In genomic region chr7:142581186-142581585, GRCm38 (mm10) we compare ENCODE assay signal across 10 mouse cellular contexts. TPM values are rescaled to one million over a fixed set of nuclear protein-coding genes. Genes with fewer than 3 reads are reported as not detected.
DNase-seq lines count a peak whose midpoint lies in the region; ATAC-seq and TF ChIP-seq lines count a peak whose summit lies in the region.
"Had no signal": no experiment of that assay in that cellular context is flagged by ENCODE, and none has a peak within 500 bp of the region (broad histone marks: within the 10 kb centered on the region; RNA-seq: fewer than 3 reads in every experiment).

No protein-coding gene starts in this region.

- no peaks in the 10 kb centered on the region for H3K27me3 ChIP-seq in heart, embryonic 13.5 days (replicated peaks)
- H3K27me3 ChIP-seq in CH12.LX (replicated peaks), result peaks cover 82% of the 10 kb centered on the region
- H3K27me3 ChIP-seq in forebrain, embryonic 10.5 days (ENCODE audit: poor library complexity, severe bottlenecking), result peaks cover 29% of the 10 kb centered on the region
- no peaks in the 10 kb centered on the region; the same call in 1 of the 2 replicates for H3K27me3 ChIP-seq in hindbrain, embryonic 16.5 days (replicated peaks; ENCODE audit: control insufficient read depth, insufficient read depth, low read length)
- H3K27me3 ChIP-seq: stomach, embryonic 15.5 days had no signal

- peaks cover 19% of the 10 kb centered on the region for H3K4me1 ChIP-seq in heart, embryonic 13.5 days
- H3K4me1 ChIP-seq in CH12.LX (ENCODE audit: control insufficient read depth in 1 of 2, insufficient read depth in 2 of 2), result peaks cover 0 to 2% of the 10 kb centered on the region in 2 experiments; a peak in 1 of 4 replicates
- H3K4me1 ChIP-seq in forebrain, embryonic 10.5 days, result peaks cover 40% of the 10 kb centered on the region
- 0 out of 2 replicates have a peak, but pooled peaks cover 3% of the 10 kb centered on the region for H3K4me1 ChIP-seq in hindbrain, embryonic 16.5 days (ENCODE audit: control insufficient read depth, insufficient read depth, low read depth, low read length)

- H3K4me2 ChIP-seq in heart, embryonic 13.5 days, result peak overlapping the region; percentile 63
- H3K4me2 ChIP-seq in CH12.LX (ENCODE audit: insufficient read depth, low read depth, poor library complexity, severe bottlenecking), result peak overlapping the region; percentile 1; the same call in 1 of the 2 replicates
- H3K4me2 ChIP-seq in hindbrain, embryonic 16.5 days (ENCODE audit: low read length), result peak overlapping the region; percentile 78

- TF ChIP-seq CTCF in CH12.LX (conservative IDR thresholded peaks at IDR 0.05 in 1 of 2, IDR thresholded peaks at IDR 0.05 in 1 of 2; ENCODE audit: low read depth in 2 of 2, low read length in 2 of 2), result no peak

- TF ChIP-seq RAD21 in CH12.LX (IDR thresholded peaks at IDR 0.05; ENCODE audit: low read depth, low read length), result no peak

- no peak for TF ChIP-seq POLR2A in CH12.LX (IDR thresholded peaks at IDR 0.05; ENCODE audit: low read depth, low read length)

- in situ Hi-C loops in CH12.LX (cut with MboI; ENCODE audit: low pct_ligation_motif_present, low pct_unique_long_range_greater_than_20kb, low sequenced_read_pairs), result loop anchor here (5.0 kb wide), 2 partner anchors 144 to 244 kb away; no protein-coding TSS in a partner anchor

- 59% methylated on average over 7 of the region's 7 CpGs for WGBS in heart, embryonic 13.5 days
- WGBS in forebrain, embryonic 10.5 days, result 54% methylated on average over 7 of the region's 7 CpGs
- WGBS in hindbrain, embryonic 16.5 days, result 70% methylated on average over 7 of the region's 7 CpGs

- H3K27ac ChIP-seq in heart, embryonic 13.5 days (replicated peaks), result no peak overlapping the region
- no peak overlapping the region for H3K27ac ChIP-seq in CH12.LX (ENCODE audit: insufficient read depth, low read depth)
- H3K27ac ChIP-seq in forebrain, embryonic 10.5 days, result no peak overlapping the region
- no peak overlapping the region for H3K27ac ChIP-seq in hindbrain, embryonic 16.5 days (ENCODE audit: low read depth, low read length)
- H3K27ac ChIP-seq: stomach, embryonic 15.5 days had no signal

- peaks cover 7% of the 10 kb centered on the region for H3K36me3 ChIP-seq in heart, embryonic 13.5 days
- no peaks in the 10 kb centered on the region for H3K36me3 ChIP-seq in CH12.LX (replicated peaks in 1 of 2; ENCODE audit: control insufficient read depth in 1 of 2, insufficient read depth in 1 of 2, low read length in 1 of 2)
- no peaks in the 10 kb centered on the region for H3K36me3 ChIP-seq in forebrain, embryonic 10.5 days (replicated peaks)
- no peaks in the 10 kb centered on the region for H3K36me3 ChIP-seq in hindbrain, embryonic 16.5 days (ENCODE audit: control insufficient read depth, insufficient read depth, low read length)
- H3K36me3 ChIP-seq: stomach, embryonic 15.5 days had no signal

- no peak for ATAC-seq in heart, embryonic 13.5 days (ENCODE audit: extremely low read depth, insufficient number of reproducible peaks, low FRiP score, low TSS enrichment)
- no peak for ATAC-seq in hindbrain, embryonic 16.5 days
- ATAC-seq: inflammation-experienced regulatory T-cells, adult 6 months had no signal

- dilution Hi-C loops in CH12.LX (cut with MboI; ENCODE audit: extremely low pct_ligation_motif_present, extremely low pct_unique_long_range_greater_than_20kb, low sequenced_read_pairs), result no loop called here

- no peaks in the 10 kb centered on the region for H3K79me2 ChIP-seq in CH12.LX (replicated peaks; ENCODE audit: control insufficient read depth, extremely low read depth, insufficient read depth, poor library complexity, severe bottlenecking)

- no peak overlapping the region for H3K4me3 ChIP-seq in heart, embryonic 13.5 days
- no peak overlapping the region for H3K4me3 ChIP-seq in CH12.LX (replicated peaks in 1 of 3; ENCODE audit: low read depth in 2 of 3, low read length in 2 of 3, poor library complexity in 1 of 3)
- peak overlapping the region; percentile 43; the same call in 1 of the 2 replicates for H3K4me3 ChIP-seq in forebrain, embryonic 10.5 days
- no peak overlapping the region; the same call in 1 of the 2 replicates for H3K4me3 ChIP-seq in hindbrain, embryonic 16.5 days (ENCODE audit: low read length)

- H3K9me3 ChIP-seq in heart, embryonic 13.5 days, result peaks cover 18% of the 10 kb centered on the region
- no peaks in the 10 kb centered on the region for H3K9me3 ChIP-seq in CH12.LX (replicated peaks; ENCODE audit: low read length)
- peaks cover 29% of the 10 kb centered on the region for H3K9me3 ChIP-seq in forebrain, embryonic 10.5 days
- peaks cover 10% of the 10 kb centered on the region for H3K9me3 ChIP-seq in hindbrain, embryonic 16.5 days (ENCODE audit: control insufficient read depth, low read length)
- H3K9me3 ChIP-seq: stomach, embryonic 15.5 days had no signal

- DNase-seq in heart, adult 18-20 months, result no peak
- DNase-seq in CH12.LX (ENCODE audit: extremely low read depth), result no peak
- no peak for DNase-seq in forebrain, embryonic 10.5 days (ENCODE audit: extremely low spot score, low spot score)
- no peak for DNase-seq in testis, postnatal 10 days (ENCODE audit: low spot score)
- no peak for DNase-seq in adrenal gland, adult (ENCODE audit: inconsistent age in 2 of 2, low spot score in 1 of 2)
- DNase-seq in right cerebral cortex, adult 18-20 months, result no peak

- H3K9ac ChIP-seq in heart, embryonic 13.5 days, result no peak overlapping the region
- H3K9ac ChIP-seq in CH12.LX (ENCODE audit: insufficient read depth, low read depth), result no peak overlapping the region
- H3K9ac ChIP-seq in hindbrain, embryonic 16.5 days (ENCODE audit: low read depth, low read length), result no peak overlapping the region; the same call in 1 of the 2 replicates
- H3K9ac ChIP-seq: stomach, embryonic 15.5 days had no signal

- no peak for TF ChIP-seq EP300 in CH12.LX (IDR thresholded peaks at IDR 0.05; ENCODE audit: low read length)

TF ChIP-seq in CH12.LX, 34 proteins besides CTCF, POLR2A, EP300 and RAD21:
- TF ChIP-seq GABPA (IDR thresholded peaks at IDR 0.05; ENCODE audit: insufficient replicate concordance, low read depth, low read length) (no peak), RCOR1 (conservative IDR thresholded peaks at IDR 0.05; ENCODE audit: low read depth, low read length) (no peak), USF2 (conservative IDR thresholded peaks at IDR 0.05; ENCODE audit: low read depth, low read length) (no peak), ZC3H11A (IDR thresholded peaks at IDR 0.05; ENCODE audit: low read depth, low read length) (no peak), HCFC1 (IDR thresholded peaks at IDR 0.05; ENCODE audit: low read depth, low read length) (no peak), ZNF384 (IDR thresholded peaks at IDR 0.05; ENCODE audit: low read depth, low read length) (no peak), NRF1 (IDR thresholded peaks at IDR 0.05; ENCODE audit: low read depth, low read length) (no peak), PAX5 (IDR thresholded peaks at IDR 0.05; ENCODE audit: low read length) (no peak), MYC (IDR thresholded peaks at IDR 0.05; ENCODE audit: low read depth, low read length) (no peak)

RNA-seq across cellular contexts. Expression of gene Mrpl23, which starts 48.7 kb away (rescaled TPM):
- 15.6 and 17.7 TPM in 2 replicates for polyA plus RNA-seq in heart, embryonic 13.5 days (2015; fragmentation: Nextera tagmentation; extraction: Ambion mirVana)
- 10 to 100 TPM; 12.2 to 29.0 TPM for total RNA-seq in heart, adult 18-20 months (2021)
- total RNA-seq in CH12.LX (2012; rRNA removed) (58.9 and 71.2 TPM in 2 replicates), CH12.LX (2014; rRNA removed) (60.7 and 70.8 TPM in 2 replicates)
- polyA plus RNA-seq in CH12.LX (2012; ENCODE audit: insufficient read length, low read depth), result 7.5 and 8.3 TPM in 2 replicates
- polyA plus RNA-seq in forebrain, embryonic 10.5 days (2016; fragmentation: Nextera tagmentation; extraction: Ambion mirVana), result 15.8 and 16.1 TPM in 2 replicates
- 22.3 and 26.2 TPM in 2 replicates for polyA plus RNA-seq in hindbrain, embryonic 16.5 days (2015; fragmentation: Nextera tagmentation; extraction: Ambion mirVana)

Comparison
In these comparisons a context has a peak if more than half of its experiments do, and no peak if none do; other contexts are left out.
1. H3K4me2 ChIP-seq: peak in every context shown above with its lines; median percentile 78 in hindbrain, embryonic 16.5 days; 63 in heart, embryonic 13.5 days; 1 in CH12.LX.